In genomic region chr1:153493931-153494330, GRCm38 (mm10) we compare ENCODE assay signal across 18 mouse cellular contexts. TPM values are rescaled to one million over a fixed set of nuclear protein-coding genes. Genes with fewer than 3 reads are reported as not detected.
"Had no signal": no experiment of that assay in that cellular context is flagged by ENCODE, and none has a peak within 500 bp of the region (broad histone marks: within the 10 kb centered on the region; RNA-seq: fewer than 3 reads in every experiment).

No protein-coding gene starts in this region.

- DNase-seq: layer of hippocampus, adult 9-11 months; lung, embryonic 14.5 days; right cerebral cortex, postnatal 25 days; spleen, adult 18-20 months; thymus, postnatal 25 days had no signal

- H3K9ac ChIP-seq: limb, embryonic 13.5 days; liver, embryonic 14.5 days; liver, postnatal 0 days; lung, embryonic 14.5 days; midbrain, embryonic 12.5 days; neural tube, embryonic 13.5 days; stomach, embryonic 15.5 days had no signal

- H3K27me3 ChIP-seq: limb, embryonic 13.5 days; midbrain, embryonic 12.5 days; neural tube, embryonic 13.5 days; stomach, embryonic 15.5 days had no signal

- H3K4me1 ChIP-seq: limb, embryonic 10.5 days; limb, embryonic 13.5 days; midbrain, embryonic 12.5 days; neural tube, embryonic 13.5 days; stomach, embryonic 15.5 days had no signal

- H3K9me3 ChIP-seq: limb, embryonic 10.5 days; limb, embryonic 13.5 days; midbrain, embryonic 12.5 days; neural tube, embryonic 13.5 days; stomach, embryonic 15.5 days had no signal

- H3K27ac ChIP-seq: layer of hippocampus, adult 2 months; limb, embryonic 10.5 days; limb, embryonic 13.5 days; liver, embryonic 14.5 days; macrophage; midbrain, embryonic 12.5 days; neural tube, embryonic 13.5 days; stomach, embryonic 15.5 days had no signal

- H3K36me3 ChIP-seq: limb, embryonic 10.5 days; limb, embryonic 13.5 days; midbrain, embryonic 12.5 days; neural tube, embryonic 13.5 days; stomach, embryonic 15.5 days had no signal

- ATAC-seq: liver, postnatal 0 days; lung, postnatal 0 days; midbrain, embryonic 16.5 days had no signal

- H3K4me3 ChIP-seq: layer of hippocampus, adult 2 months; limb, embryonic 10.5 days; limb, embryonic 13.5 days; midbrain, embryonic 12.5 days; myocyte; neural tube, embryonic 13.5 days; stomach, embryonic 15.5 days had no signal

- H3K4me2 ChIP-seq: limb, embryonic 13.5 days; lung, embryonic 14.5 days; midbrain, embryonic 12.5 days; neural tube, embryonic 13.5 days; stomach, embryonic 15.5 days had no signal

RNA-seq across cellular contexts. Expression of gene Npl, which starts 55.9 kb away (rescaled TPM):
- total RNA-seq: neutrophil, adult 5-6 weeks had no signal
